Mouse (Mus musculus): ENCODE data around the gene Rufy4.

- TF ChIP-seq CTCF (conservative IDR thresholded peaks at IDR 0.05; ENCODE audit: low read length) = no peak
- no peak for TF ChIP-seq NANOG (IDR thresholded peaks at IDR 0.05; ENCODE audit: borderline replicate concordance, low read length)
Measured at GRCm38 (mm10) chr1:74160036-74160435, 34.7 kb downstream of the Rufy4 start.

Measured in E14TG2a.4 (cell line).